Mouse (Mus musculus) forebrain, embryonic 14.5 days (tissue): ENCODE measurements around the gene Gm17482. TPM values are rescaled to one million over a fixed set of nuclear protein-coding genes. Genes with fewer than 3 reads are reported as not detected.

Experiments
- ATAC-seq: fragments of 200-750 bp; cut with Nextera tagmentation; 2 replicates; pipeline ENCODE4 v1.8.0; 2017; ENCODE audit warnings: mild to moderate bottlenecking, moderate library complexity
- DNase-seq: peaks from one replicate; pipeline ENCODE4 v3.0.0-alpha.2; 2015; ENCODE audit warnings: low spot score
- H3K27ac ChIP-seq: fragments of 300-500 bp; sonication (generic); 2 replicates; pipeline ENCODE4 v1.5.1; 2014; ENCODE audit warnings: low read depth, mild to moderate bottlenecking, control low read depth, low read length, moderate library complexity
- H3K27me3 ChIP-seq: fragments of 300-500 bp; sonication (generic); replicated peaks from 2 replicates; pipeline ENCODE4 v1.6.1; 2014; ENCODE audit warnings: low read length, control low read depth, mixed read lengths; ENCODE audit not compliant: control insufficient read depth, insufficient read depth
- H3K36me3 ChIP-seq: fragments of 300-500 bp; sonication (generic); 2 replicates; pipeline ENCODE4 v1.6.1; 2014; ENCODE audit warnings: low read length, control low read depth; ENCODE audit not compliant: control insufficient read depth, insufficient read depth
- H3K4me1 ChIP-seq: fragments of 300-500 bp; sonication (generic); 2 replicates; pipeline ENCODE4 v1.6.1; 2014; ENCODE audit warnings: antibody characterized with exemption, low read length, control low read depth; ENCODE audit not compliant: control insufficient read depth, insufficient read depth
- H3K4me2 ChIP-seq: fragments of 300-500 bp; sonication (generic); 2 replicates; pipeline ENCODE4 v1.6.1; 2014; ENCODE audit warnings: mild to moderate bottlenecking, control low read depth, low read length
- H3K4me3 ChIP-seq: fragments of 300-500 bp; sonication (generic); 2 replicates; pipeline ENCODE4 v1.5.1; 2014; ENCODE audit warnings: low read depth, low read length, control low read depth
- H3K9ac ChIP-seq: fragments of 300-500 bp; sonication (generic); 2 replicates; pipeline ENCODE4 v1.6.1; 2014; ENCODE audit warnings: mild to moderate bottlenecking, low read length, control low read depth, moderate library complexity
- H3K9me3 ChIP-seq: fragments of 300-500 bp; sonication (generic); replicated peaks from 2 replicates; pipeline ENCODE4 v1.6.1; 2016; ENCODE audit warnings: low read length, control low read depth, mixed read lengths; ENCODE audit not compliant: control insufficient read depth
- WGBS: fragments of 180-500 bp; shearing (Covaris S2); extraction: QIAGEN DNeasy Blood & Tissue Kit; methylation state at CpG from one replicate; pipeline ENCODE4 v1.1.7; 2014; 5-methylcytosine and 5-hydroxymethylcytosine counted together
- polyA plus RNA-seq: library from polyadenylated mRNA; unstranded; fragments of >200 nt; fragmentation: Nextera tagmentation; extraction: Ambion mirVana; gene quantifications from 2 replicates; pipeline ENCODE4 v1.2.1, GENCODE M21; 2014

The Gm17482 gene
- polyA plus RNA-seq, 1 experiment from 2014 or later, result not detected

DNA sequence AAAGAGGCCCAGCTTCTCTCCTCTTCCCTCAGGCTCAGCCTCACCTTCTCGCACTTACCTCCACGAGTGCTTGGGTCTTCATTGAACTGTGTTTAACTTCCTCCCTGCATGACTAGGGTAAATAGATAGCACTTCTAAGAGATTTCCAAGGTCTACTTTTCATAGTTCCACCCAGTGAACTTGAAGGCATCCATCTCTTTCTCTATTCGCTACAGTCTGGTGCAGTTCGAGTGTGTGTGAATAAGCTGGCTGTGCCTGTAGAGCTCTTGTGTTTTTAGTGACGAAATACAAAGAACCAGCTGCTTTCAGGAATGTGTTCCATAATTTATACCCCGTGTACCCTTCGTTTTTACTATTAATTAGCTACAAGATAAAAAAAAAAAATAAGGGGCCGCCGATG is 47.6 kb downstream of the Gm17482 start:
- WGBS, result 58% methylated on average over 9 of the region's 9 CpGs
- DNase-seq (no peak), ATAC-seq (no peak)
- Histone ChIP-seq H3K36me3 (no peaks in the 10 kb centered on the region), H3K27ac (no peak overlapping the region), H3K4me1 (no peaks in the 10 kb centered on the region), H3K4me3 (no peak overlapping the region), H3K27me3 (no peaks in the 10 kb centered on the region), H3K9ac (no peak overlapping the region), H3K4me2 (no peak overlapping the region), H3K9me3 (no peaks in the 10 kb centered on the region)

DNA sequence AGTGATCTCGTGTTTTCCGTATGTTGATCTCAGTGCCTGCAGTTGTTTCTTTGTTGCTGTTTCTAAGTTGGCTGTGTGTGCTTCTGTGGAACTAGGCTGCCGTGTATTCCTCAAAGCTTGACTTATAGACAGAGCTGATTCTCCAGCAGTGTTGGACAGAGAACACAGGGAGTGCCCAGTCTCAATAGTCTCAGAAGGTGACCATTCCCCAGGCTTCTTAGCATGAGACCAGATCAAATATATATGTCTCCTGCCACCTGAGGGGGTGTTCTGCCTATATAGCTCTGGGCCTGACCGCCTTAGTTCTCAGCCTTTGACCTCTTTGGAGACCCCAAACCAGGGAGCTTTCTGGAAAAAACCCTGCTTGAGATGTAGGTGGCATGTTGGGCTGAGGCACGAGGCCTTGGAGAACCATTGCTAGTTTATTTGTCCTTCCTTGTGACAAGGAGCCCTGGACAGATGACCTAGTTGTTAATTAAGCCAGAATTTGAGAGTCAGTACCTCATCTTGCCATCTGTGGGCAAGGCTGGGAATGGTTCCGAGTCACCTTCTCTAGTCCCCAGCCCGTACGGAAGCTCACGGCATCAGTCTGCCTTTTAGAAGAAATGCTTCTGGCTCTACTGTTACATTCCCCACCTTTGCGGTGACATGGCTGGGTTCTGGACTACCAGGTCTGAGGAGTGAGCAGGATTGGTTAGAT is 48.1 kb downstream of the Gm17482 start:
- H3K9ac ChIP-seq, result no peak overlapping the region
- H3K36me3 ChIP-seq, result no peaks in the 10 kb centered on the region
- WGBS, result 84% methylated on average over 10 of the region's 10 CpGs
- no peak overlapping the region for H3K4me3 ChIP-seq
- H3K4me2 ChIP-seq, result no peak overlapping the region
- H3K9me3 ChIP-seq, result no peaks in the 10 kb centered on the region
- no peak overlapping the region for H3K27ac ChIP-seq
- H3K27me3 ChIP-seq, result no peaks in the 10 kb centered on the region
- DNase-seq, result no peak
- no peaks in the 10 kb centered on the region for H3K4me1 ChIP-seq
- ATAC-seq, result no peak

DNA sequence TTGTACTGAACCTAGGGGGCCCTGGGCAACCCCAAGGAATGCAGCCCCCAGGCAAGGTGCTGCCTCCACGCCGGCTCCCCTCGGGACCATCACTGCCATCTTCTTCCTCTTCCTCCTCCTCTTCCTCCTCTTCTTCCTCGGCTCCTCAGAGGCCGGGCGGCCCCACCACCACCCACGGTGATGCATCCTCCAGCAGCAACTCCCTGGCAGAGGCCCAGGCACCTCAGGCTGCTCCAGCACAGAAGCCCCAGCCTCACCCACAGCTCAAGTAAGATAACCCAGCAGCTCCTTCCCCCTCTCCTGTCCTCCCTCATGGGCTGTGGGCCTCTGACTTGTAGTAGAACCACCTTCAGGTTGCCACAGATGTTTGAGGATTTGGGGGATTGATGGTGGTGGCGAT is 50.9 kb downstream of the Gm17482 start:
- Histone ChIP-seq H3K4me1 (no peaks in the 10 kb centered on the region), H3K4me3 (no peak overlapping the region), H3K36me3 (0 out of 2 replicates have a peak, but pooled peaks cover 3% of the 10 kb centered on the region), H3K4me2 (no peak overlapping the region), H3K27me3 (no peaks in the 10 kb centered on the region), H3K27ac (no peak overlapping the region), H3K9ac (no peak overlapping the region), H3K9me3 (no peaks in the 10 kb centered on the region)
- WGBS, result 82% methylated on average over 8 of the region's 8 CpGs
- DNase-seq, result no peak
- ATAC-seq, result no peak

DNA sequence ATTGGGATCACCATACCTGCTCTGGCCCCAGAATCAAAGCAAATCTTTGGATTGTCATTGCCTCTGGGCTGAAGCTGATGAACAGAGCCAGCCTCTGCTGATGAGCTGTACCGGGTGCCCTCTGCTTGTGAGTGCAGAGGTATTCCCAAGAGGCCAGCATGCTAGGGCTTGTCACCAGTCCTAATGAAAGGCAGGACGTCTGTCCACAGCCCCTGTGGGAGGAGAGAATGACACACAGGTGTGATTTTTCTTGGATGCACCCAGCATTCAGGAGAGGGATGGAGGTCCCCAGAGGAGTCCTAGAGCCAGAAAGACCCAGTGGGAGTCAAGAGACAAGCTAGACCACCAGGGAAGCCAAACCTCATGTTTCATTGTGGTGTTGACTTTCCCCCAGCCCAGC is 52.5 kb downstream of the Gm17482 start:
- 75% methylated on average over 2 of the region's 2 CpGs for WGBS
- H3K4me3 ChIP-seq, result no peak overlapping the region
- H3K4me1 ChIP-seq, result no peaks in the 10 kb centered on the region
- no peak for DNase-seq
- 0 out of 2 replicates have a peak, but pooled peaks cover 3% of the 10 kb centered on the region for H3K36me3 ChIP-seq
- H3K4me2 ChIP-seq, result no peak overlapping the region
- H3K9ac ChIP-seq, result no peak overlapping the region
- no peak overlapping the region for H3K27ac ChIP-seq
- no peaks in the 10 kb centered on the region for H3K9me3 ChIP-seq
- H3K27me3 ChIP-seq, result no peaks in the 10 kb centered on the region
- ATAC-seq, result no peak

DNA sequence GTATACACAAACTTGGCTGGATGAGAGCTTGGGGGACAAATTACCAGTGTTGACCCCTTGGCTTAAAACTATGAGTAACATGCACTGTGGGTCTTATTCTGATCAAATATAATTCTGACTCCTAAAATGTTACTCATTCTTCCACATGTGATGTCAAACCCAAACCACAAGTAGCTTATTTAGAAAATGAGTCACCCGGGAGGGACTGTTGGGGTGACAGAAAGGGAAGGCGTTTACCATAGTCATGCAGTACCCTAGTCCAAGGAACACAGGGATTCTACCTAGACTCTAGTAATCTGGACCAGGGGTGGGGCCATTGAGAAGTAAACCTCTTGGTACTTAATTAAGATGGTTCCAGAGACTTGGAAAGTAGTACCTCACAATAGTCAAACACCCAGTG is 57.0 kb downstream of the Gm17482 start:
- 91% methylated on average over 2 of the region's 2 CpGs for WGBS
- no peak for DNase-seq

DNA sequence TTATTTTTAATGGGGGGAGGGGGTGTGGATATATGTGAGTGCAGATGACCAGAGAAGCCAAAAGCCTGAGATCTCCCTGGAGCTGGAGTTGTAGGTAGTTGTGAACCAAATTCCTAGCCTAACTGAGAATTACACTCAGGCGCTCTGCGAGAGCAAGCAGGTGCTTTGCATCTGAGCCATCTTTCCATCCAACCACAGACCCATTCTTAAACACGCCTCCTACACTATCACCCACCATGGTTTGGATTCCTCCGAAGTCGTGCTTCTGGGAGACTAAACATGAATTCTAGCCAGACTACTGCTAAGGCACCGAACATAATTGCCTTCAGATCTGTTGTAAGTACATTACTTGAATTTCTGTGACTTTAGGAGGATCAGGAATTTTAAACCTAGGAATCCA is 59.3 kb downstream of the Gm17482 start:
- no peak overlapping the region for H3K4me3 ChIP-seq
- H3K9me3 ChIP-seq, result no peaks in the 10 kb centered on the region
- WGBS, result 90% methylated on average over 6 of the region's 6 CpGs
- H3K27ac ChIP-seq, result no peak overlapping the region
- H3K9ac ChIP-seq, result no peak overlapping the region
- H3K36me3 ChIP-seq, result no peaks in the 10 kb centered on the region
- H3K4me1 ChIP-seq, result no peaks in the 10 kb centered on the region
- DNase-seq (no peak), ATAC-seq (no peak)
- no peaks in the 10 kb centered on the region for H3K27me3 ChIP-seq
- no peak overlapping the region for H3K4me2 ChIP-seq

More for the DNA sequence above, 57.0 kb downstream of the Gm17482 start:
- Histone ChIP-seq H3K4me1 (no peaks in the 10 kb centered on the region), H3K4me3 (no peak overlapping the region), H3K4me2 (no peak overlapping the region), H3K9ac (no peak overlapping the region), H3K36me3 (0 out of 2 replicates have a peak, but pooled peaks cover 3% of the 10 kb centered on the region), H3K9me3 (no peaks in the 10 kb centered on the region), H3K27ac (no peak overlapping the region), H3K27me3 (no peaks in the 10 kb centered on the region)
- ATAC-seq, result no peak

DNA sequence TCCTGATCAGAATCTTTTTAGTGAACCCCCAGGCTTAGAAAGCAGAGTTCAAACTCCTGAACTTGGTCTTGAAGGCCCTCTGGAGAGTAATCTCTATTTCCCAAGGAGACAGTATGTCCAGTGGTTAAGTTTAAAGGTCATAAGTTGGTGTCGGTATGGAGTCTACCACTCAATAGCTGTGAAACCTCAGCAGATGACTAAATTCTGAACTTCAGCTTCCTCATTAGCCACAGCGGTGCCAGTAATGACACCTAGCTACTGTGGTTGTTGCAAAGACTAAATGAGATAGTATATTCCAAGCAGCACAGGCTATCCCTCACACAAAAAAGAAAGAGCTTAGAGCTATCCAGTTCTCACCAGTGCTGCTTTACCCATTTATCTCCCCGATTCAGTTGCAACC is 61.1 kb downstream of the Gm17482 start:
- H3K4me1 ChIP-seq, result no peaks in the 10 kb centered on the region
- no peaks in the 10 kb centered on the region for H3K36me3 ChIP-seq
- H3K27ac ChIP-seq, result no peak overlapping the region
- no peak overlapping the region for H3K9ac ChIP-seq
- ATAC-seq (no peak), DNase-seq (no peak)
- H3K4me3 ChIP-seq, result no peak overlapping the region
- no peaks in the 10 kb centered on the region for H3K27me3 ChIP-seq
- no peaks in the 10 kb centered on the region for H3K9me3 ChIP-seq
- 91% methylated on average over 3 of the region's 3 CpGs for WGBS
- no peak overlapping the region for H3K4me2 ChIP-seq

DNA sequence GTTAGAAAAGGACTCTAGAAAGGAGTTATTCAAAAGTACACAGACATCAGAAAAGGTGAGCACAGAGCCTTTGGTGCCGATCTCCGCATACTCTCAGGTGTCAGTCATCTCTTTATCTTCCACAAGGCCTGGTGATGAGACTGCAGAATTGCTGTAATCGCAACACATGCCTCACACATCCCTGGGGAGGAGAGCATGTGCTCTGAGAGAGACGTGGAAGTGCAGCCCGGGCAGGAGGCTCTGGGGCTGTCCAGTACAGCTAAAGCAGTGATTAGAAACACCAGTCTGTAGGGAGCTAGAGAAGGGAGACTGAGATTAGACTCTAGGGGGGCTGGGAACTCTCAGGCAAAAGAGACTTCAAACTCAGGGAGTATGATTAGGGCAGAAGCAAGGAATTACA is 63.4 kb downstream of the Gm17482 start:
- H3K9ac ChIP-seq, result no peak overlapping the region
- H3K27me3 ChIP-seq, result no peaks in the 10 kb centered on the region
- no peak overlapping the region for H3K27ac ChIP-seq
- H3K4me3 ChIP-seq, result no peak overlapping the region
- H3K4me2 ChIP-seq, result no peak overlapping the region
- WGBS, result 81% methylated on average over 5 of the region's 5 CpGs
- H3K36me3 ChIP-seq, result no peaks in the 10 kb centered on the region
- no peaks in the 10 kb centered on the region for H3K9me3 ChIP-seq
- ATAC-seq (no peak), DNase-seq (no peak)
- H3K4me1 ChIP-seq, result no peaks in the 10 kb centered on the region

DNA sequence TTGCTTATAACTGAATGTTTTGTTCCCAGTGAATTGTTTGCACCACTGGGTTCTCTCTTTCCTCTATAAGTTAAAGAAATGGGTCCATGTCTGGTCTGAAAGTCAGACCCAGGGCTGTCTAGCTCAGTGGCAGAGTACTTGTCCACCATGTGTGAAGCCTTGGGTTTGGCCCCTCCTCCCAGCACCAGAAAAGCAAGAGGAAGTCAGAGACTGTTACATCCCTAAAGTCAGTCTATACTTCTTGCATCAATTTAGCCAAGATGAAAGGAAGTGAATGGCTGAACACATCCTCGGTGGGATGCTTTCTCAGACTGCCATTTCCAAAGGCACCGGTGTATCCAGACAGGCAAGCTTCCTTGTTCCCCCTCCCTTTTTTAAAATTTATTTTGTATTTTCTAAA is 63.9 kb downstream of the Gm17482 start:
- DNase-seq, result no peak
- Histone ChIP-seq H3K36me3 (no peaks in the 10 kb centered on the region), H3K9ac (no peak overlapping the region), H3K9me3 (no peaks in the 10 kb centered on the region), H3K27me3 (no peaks in the 10 kb centered on the region), H3K4me2 (no peak overlapping the region), H3K4me3 (no peak overlapping the region), H3K27ac (no peak overlapping the region), H3K4me1 (no peaks in the 10 kb centered on the region)
- ATAC-seq, result no peak
- 92% methylated on average over 2 of the region's 2 CpGs for WGBS
